Mouse (Mus musculus): ENCODE measurements around the gene Gm3159.
"Not testable (repeated sequence)": the region's sequence is repeated elsewhere in the genome, so short reads cannot be mapped to it uniquely, and the experiment has no call there.

The Gm3159 gene

DNA sequence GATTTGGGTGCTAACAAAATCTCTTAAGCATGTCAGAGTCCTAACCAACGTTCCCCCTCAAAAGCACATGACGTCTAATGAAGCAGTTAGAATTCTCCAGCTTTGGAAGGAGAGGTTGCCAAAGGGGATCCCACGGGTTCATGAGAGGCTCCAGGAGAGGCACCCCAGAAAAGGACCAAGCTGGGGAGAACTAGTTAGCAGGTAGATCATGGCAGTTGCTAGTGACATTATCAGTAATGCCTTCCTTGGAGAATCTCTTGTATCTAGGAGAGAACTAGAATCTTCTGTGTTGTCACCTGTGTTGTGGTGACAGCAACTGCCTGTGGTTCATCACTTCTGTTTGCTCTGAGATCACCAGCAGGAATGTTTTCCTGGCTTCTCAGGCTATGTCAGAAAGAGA, at the start of gene Gm3159:
Gene Gm3159, plus strand, starts transcription at position 301 of the 400 bp plus-strand sequence.
- in situ Hi-C loops (cut with MboI, MseI), result loop anchor here in 1 of 2 experiments (5.0 kb wide), 2 partner anchors 440 to 1660 kb away; partner anchors contain the start of genes Gm3269 and Gm6337

DNA sequence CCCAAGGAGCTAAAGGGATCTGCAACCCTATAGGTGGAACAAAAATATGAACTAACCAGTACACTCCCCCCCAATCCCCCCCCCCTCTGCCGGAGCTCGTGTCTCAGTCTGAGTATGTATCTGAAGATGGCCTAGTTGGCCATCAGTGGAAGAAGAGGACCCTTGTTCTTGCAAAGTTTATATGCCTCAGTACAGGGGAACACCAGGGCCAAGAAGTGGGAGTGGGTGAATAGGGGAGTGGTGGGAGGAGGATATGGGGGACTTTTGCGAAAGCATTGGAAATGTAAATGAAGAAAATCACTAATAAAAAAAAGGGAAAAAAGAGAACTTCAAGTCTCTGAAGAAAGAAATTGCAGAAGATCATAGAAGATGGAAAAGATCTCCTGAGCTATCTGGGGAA, 28.3 kb upstream of the Gm3159 start:
- in situ Hi-C loops (cut with MboI, MseI), result not testable (repeated sequence)

DNA sequence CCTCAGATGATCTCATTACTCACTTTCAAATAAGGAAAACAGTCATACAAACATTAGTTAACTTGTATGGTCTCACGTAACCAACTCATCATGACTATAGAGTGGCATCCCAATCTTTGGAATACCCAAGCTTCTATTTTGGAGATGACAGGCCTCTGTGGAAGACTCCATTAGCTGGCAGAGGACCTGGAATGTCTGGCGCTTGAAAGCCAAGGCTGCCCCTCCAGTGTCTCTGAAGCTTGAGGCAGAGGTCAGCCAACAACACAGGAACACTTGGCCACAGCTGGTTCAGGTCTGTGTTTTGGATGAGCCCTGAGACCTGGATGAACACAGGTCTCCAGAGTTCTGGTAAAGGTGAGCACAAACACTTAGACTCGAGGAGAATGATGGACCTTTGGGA, 27.6 kb upstream of the Gm3159 start:
- in situ Hi-C loops (cut with MboI, MseI), result not testable (repeated sequence)

DNA sequence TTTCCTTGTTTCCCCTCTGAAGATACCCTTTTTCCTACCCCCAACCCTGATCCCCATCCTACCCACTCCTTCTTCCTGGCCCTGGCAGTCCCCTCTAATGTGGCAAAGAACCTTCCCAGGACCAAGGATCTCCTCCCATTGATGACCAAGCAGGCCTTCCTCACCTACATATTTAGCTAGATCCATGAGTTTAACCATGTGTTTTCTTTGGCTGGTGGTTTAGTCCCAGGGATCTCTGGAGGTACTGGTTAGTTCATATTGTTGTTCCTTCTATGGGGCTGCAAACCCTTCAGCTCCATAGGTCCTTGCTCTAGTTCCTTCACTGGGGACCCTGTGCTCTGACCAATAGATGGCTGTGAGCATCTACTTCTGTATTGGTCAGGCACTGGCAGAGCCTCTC, 19.5 kb upstream of the Gm3159 start:
- in situ Hi-C loops (cut with MboI, MseI), result not testable (repeated sequence)

DNA sequence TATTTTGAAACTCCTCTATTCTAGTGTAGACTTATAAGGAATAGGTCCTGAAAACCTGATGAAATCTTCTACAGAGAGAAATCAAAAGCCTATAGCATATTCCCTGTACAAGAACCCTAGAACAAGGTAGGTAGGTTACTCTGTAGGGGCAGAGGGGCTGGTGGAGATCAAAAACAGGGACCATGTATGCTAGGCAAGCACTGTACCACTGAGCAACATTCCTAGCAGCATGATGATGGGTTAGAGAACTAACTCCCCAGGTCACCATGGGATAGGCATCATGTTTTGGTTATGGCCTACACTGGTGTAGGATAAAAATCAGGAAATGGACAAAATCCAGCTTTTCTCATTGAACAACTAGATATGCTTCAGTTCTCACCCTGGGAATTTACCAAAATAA, 11.7 kb upstream of the Gm3159 start:
- in situ Hi-C loops (cut with MboI, MseI), result not testable (repeated sequence)

DNA sequence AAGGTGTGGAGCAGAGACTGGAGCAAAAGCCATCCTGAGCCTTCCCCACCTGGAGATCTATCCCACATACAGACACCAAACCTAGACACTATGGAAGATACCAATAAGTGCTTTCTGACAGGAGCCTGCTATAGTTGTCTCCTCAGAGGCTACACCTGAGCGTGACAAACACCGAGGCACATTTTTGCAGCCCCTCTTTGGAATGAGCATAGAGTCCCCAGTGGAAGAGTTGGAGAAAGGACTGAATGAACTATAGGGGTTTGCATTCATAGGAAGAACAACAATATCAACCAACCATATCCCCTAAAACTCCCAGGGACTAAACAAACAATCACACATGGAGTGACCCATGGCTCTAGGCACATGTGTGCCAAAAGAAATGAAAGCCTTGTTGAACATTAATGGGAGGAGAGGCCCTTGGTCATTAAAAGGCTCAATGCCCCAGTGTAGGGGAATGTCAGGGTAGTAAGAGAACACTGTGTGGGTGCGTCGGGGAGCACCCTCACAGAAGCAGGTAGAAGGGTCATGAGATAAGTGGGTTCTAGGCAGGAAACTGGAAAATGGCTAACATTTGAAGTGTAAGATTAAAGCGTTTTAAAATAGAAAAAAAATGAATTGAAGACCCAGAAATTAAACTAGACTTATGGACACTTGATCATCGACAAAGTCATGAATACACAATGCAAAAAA, 4.3 kb upstream of the Gm3159 start:
- in situ Hi-C loops (cut with MboI, MseI), result not testable (repeated sequence)

GRCm38 (mm10) chr14:4398624-4399023, 1.3 kb downstream of the Gm3159 start:
- in situ Hi-C loops (cut with MboI, MseI), result loop anchor here in 1 of 2 experiments (5.0 kb wide), 2 partner anchors 439 to 1659 kb away; partner anchors contain the start of genes Gm3269 and Gm6337

- in situ Hi-C loops (cut with MboI, MseI), result not testable (repeated sequence)
Observed at GRCm38 (mm10) chr14:4400115-4400789, 2.9 kb downstream of the Gm3159 start.

DNA sequence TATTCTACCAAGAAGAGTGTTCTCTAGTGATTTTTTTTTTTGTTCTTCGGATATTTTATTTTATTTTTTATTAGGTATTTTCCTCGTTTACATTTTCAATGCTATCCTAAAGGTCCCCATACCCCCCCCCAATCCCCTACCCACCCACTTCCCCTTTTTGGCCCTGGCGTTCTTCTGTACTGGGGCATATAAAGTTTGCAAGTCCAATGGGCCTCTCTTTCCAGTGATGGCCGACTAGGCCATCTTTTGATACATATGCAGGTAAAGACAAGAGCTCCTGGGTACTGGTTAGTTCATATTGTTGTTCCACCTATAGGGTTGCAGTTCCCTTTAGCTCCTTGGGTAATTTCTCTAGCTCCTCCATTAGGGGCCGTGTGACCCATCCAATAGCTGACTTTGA, 3.9 kb downstream of the Gm3159 start:
- in situ Hi-C loops (cut with MboI, MseI), result not testable (repeated sequence)

- in situ Hi-C loops (cut with MboI, MseI), result not testable (repeated sequence)
Observed at GRCm38 (mm10) chr14:4403840-4404239, 6.5 kb downstream of the Gm3159 start.

GRCm38 (mm10) chr14:4409939-4410338, 12.6 kb downstream of the Gm3159 start:
- in situ Hi-C loops (cut with MboI, MseI), result loop anchor here in 1 of 2 experiments (10.0 kb wide), 1 partner anchor 85 kb away; no protein-coding TSS in a partner anchor

- in situ Hi-C loops (cut with MboI, MseI), result loop anchor here in 1 of 2 experiments (10.0 kb wide), 1 partner anchor 80 kb away; no protein-coding TSS in a partner anchor
Observed at GRCm38 (mm10) chr14:4414965-4415835, 17.9 kb downstream of the Gm3159 start, which contains the start of gene Gm3164. TSS of gene Gm3164 (plus strand) at chr14:4415448.

DNA sequence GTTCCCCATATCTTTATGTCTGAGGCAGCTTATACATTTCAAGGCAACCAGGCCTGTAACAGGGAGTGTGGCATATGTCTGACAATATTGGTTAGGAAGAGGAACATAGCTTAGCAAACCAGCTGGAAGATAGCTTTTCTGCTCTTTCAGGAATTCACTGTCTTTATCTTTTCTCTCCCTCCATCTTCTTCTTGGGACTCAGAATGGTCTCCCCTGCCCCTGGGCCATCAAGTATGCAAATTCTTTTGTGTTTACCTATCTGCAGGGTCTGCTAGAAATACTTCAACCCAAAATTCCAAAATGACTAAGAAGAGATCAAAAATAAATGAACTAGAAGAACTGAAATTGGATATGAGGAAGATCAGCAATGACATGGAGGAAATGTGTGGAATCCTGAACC, 33.4 kb downstream of the Gm3159 start, which contains the start of gene Gm3173:
Gene Gm3173, plus strand, starts transcription at position 301 of the 400 bp plus-strand sequence.
- in situ Hi-C loops (cut with MboI, MseI), result not testable (repeated sequence)
